8 mouse cellular contexts compared by ENCODE assay signal in the genomic region with DNA sequence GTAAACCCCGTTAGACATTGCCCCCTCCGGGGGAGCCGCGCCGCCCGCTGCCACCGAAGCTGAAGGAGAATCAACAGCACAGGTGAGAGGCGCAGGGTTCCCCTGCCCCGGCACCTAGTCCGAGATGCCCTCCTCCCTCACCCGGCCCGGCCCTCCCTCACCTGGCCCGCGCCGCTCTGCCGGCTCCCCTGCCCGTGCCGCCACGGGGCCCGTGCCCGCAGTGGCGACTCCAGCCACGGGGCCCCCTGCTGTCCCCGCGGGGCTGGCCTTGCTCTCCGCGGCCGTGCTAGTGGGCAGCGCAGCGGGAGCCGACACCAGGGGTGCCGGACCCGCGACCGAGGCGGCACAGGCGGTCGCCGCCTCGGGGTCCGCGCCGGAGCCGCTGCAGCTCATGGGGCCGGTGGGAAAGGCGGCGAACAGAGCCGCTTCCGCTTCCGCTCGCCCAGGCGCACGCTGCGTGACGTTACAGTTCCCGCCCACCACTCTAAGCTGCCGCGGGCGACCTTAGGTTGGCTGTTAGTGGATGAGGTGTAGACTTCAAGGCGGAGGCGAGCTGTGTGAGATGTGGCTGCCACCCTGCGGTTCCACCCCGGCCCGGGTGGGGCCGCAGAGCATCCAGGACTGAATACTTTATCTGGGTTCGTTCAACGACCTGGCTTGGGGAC. TPM values are rescaled to one million over a fixed set of nuclear protein-coding genes. Genes with fewer than 3 reads are reported as not detected.
DNase-seq lines count a peak whose midpoint lies in the region.

A gene (minus strand): TSS at position 436 of the 665 bp plus-strand sequence.

- H3K4me3 ChIP-seq in hindbrain, embryonic 10.5 days: peak within 1 kb of the TSS; percentile 97

- no peaks in the 10 kb centered on the region for H3K27me3 ChIP-seq in hindbrain, embryonic 10.5 days (ENCODE audit: insufficient read depth, poor library complexity, severe bottlenecking)

- peak; percentile 91 for DNase-seq in NIH3T3 (ENCODE audit: low read depth)
- peak; percentile 85 for DNase-seq in cerebellum, adult 9-10 months
- peak; percentile 77 to 89 for DNase-seq in frontal cortex, adult 2 months (ENCODE audit: extremely low spot score in 1 of 2, low spot score in 1 of 2)
- peak; percentile 92 for DNase-seq in hindbrain, embryonic 10.5 days (ENCODE audit: low spot score)
- peak; percentile 78 to 85 for DNase-seq in layer of hippocampus, postnatal 14 days (ENCODE audit: low spot score in 2 of 2)
- peak; percentile 92 for DNase-seq in lung, postnatal 10 days
- DNase-seq in ovary, postnatal 14 days (ENCODE audit: low spot score): peak; percentile 74
- DNase-seq in thymus, postnatal 10 days (ENCODE audit: low spot score in 2 of 2): peak; percentile 87 to 89

- WGBS in hindbrain, embryonic 10.5 days: under 1% methylated on average over 67 of the region's 67 CpGs

- H3K4me1 ChIP-seq in hindbrain, embryonic 10.5 days (replicated peaks): peaks cover 29% of the 10 kb centered on the region

- peak within 1 kb of the TSS; percentile 95 for H3K27ac ChIP-seq in hindbrain, embryonic 10.5 days

- peaks cover 65% of the 10 kb centered on the region for H3K36me3 ChIP-seq in hindbrain, embryonic 10.5 days

- H3K9me3 ChIP-seq in hindbrain, embryonic 10.5 days: no peaks in the 10 kb centered on the region

RNA-seq across cellular contexts. Expression of the gene that starts here (rescaled TPM):
- polyA plus RNA-seq in frontal cortex, adult 2 months (2012; rRNA removed): 175 and 184 TPM in 2 replicates
- 177 and 188 TPM in 2 replicates for polyA plus RNA-seq in hindbrain, embryonic 10.5 days (2016; fragmentation: Nextera tagmentation; extraction: Ambion mirVana)
- total RNA-seq in layer of hippocampus, postnatal 14 days (2021): 100 to 1,000 TPM; 137 to 150 TPM

Comparison
In these comparisons a context has a peak if more than half of its experiments do, and no peak if none do; other contexts are left out.
1. Peak in every context shown above with its lines: DNase-seq, H3K4me3 ChIP-seq and H3K27ac ChIP-seq.